Mouse (Mus musculus): Measurements from ENCODE around the gene Atp6v1d. TPM values are rescaled to one million over a fixed set of nuclear protein-coding genes. Genes with fewer than 3 reads are reported as not detected.

Gene Atp6v1d
- polyA plus RNA-seq (2012; rRNA removed; ENCODE audit: low replicate concordance): 7.8 and 21.3 TPM in 2 replicates

GRCm38 (mm10) chr12:78861496-78862253, at the start of gene Atp6v1d, which contains the start of gene Eif2s1:
Gene Atp6v1d, minus strand, starts transcription at chr12:78861638.
Gene Eif2s1, plus strand, starts transcription at chr12:78861819.

GRCm38 (mm10) chr12:78906707-78907162, 45.3 kb upstream of the Atp6v1d start, which contains the start of gene Plek2:
Gene Plek2, minus strand, starts transcription at chr12:78906964.

Other genes with a start within 250 kb of the Atp6v1d start
- not detected in 2 replicates for gene Fam71d, start 170.1 kb downstream of the Atp6v1d start, polyA plus RNA-seq (2012; rRNA removed; ENCODE audit: low replicate concordance)
- 0.78 and 2.6 TPM in 2 replicates for gene Mpp5, start 112.7 kb downstream of the Atp6v1d start, polyA plus RNA-seq (2012; rRNA removed; ENCODE audit: low replicate concordance)
- 6.7 and 18.7 TPM in 2 replicates for gene Eif2s1, start 181 bp upstream of the Atp6v1d start, polyA plus RNA-seq (2012; rRNA removed; ENCODE audit: low replicate concordance)
- gene Plek2, start 45.3 kb upstream of the Atp6v1d start, polyA plus RNA-seq (2012; rRNA removed; ENCODE audit: low replicate concordance): 0.98 and 1.4 TPM in 2 replicates
- 33.1 and 36.1 TPM in 2 replicates for gene Tmem229b, start 146.0 kb upstream of the Atp6v1d start, polyA plus RNA-seq (2012; rRNA removed; ENCODE audit: low replicate concordance)
- gene Plekhh1, start 167.5 kb upstream of the Atp6v1d start, polyA plus RNA-seq (2012; rRNA removed; ENCODE audit: low replicate concordance): 6.6 and 8.2 TPM in 2 replicates
- 12.2 and 19.1 TPM in 2 replicates for gene Pigh, start 228.0 kb upstream of the Atp6v1d start, polyA plus RNA-seq (2012; rRNA removed; ENCODE audit: low replicate concordance)

All from mammary gland, adult 2 months (tissue).